Mouse (Mus musculus) embryonic fibroblast, embryonic 13.5 days (primary cell): ENCODE results near the gene Ccdc8.

Source experiments
- CTCF ChIP-seq: IDR thresholded peaks from 2 replicates; pipeline ENCODE4 v1.5.1; 2011; ENCODE audit warnings: mild to moderate bottlenecking, control low read depth, low read length, moderate library complexity, borderline replicate concordance; ENCODE audit not compliant: insufficient read depth
- POLR2A ChIP-seq: IDR thresholded peaks from 2 replicates; pipeline ENCODE4 v1.6.1; 2011; ENCODE audit warnings: low read depth, mild to moderate bottlenecking, control low read depth, low read length, moderate library complexity

DNA sequence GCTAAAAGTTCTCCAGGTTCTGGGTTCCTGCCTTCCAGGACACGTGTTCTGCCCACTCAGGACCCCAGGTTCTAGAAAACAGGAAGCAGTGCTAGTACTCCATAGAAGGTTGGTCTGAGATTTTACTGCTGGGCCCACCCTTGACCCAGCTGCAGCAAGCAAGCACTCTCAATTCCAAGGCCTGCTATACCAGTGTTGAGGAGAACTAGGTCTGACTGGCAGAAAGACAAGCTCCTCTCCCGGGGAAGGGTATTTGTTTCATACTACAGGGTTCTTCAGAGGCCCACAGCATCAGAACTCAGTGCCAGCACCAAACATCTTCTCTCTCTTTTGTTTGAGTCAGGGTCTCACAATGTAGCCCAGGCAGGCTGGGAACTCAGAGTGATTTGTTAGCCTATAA is 25.4 kb downstream of the Ccdc8 start:
- TF ChIP-seq POLR2A (no peak), CTCF (no peak)
